Mouse (Mus musculus) lung, adult 2 months (tissue): Measurements from ENCODE around the gene Tec.

Source experiments
- CTCF ChIP-seq: fragments of 200-500 bp; IDR thresholded peaks from 2 replicates; pipeline ENCODE4 v1.5.1; 2011; ENCODE audit warnings: mild to moderate bottlenecking, low read length, control low read depth; ENCODE audit not compliant: insufficient read depth
- POLR2A ChIP-seq: fragments of 200-500 bp; IDR thresholded peaks from 2 replicates; pipeline ENCODE4 v1.6.1; 2011; ENCODE audit warnings: low read depth, mild to moderate bottlenecking, control low read depth, low read length, borderline replicate concordance; ENCODE audit errors: extremely low read depth

- TF ChIP-seq CTCF (no peak), POLR2A (no peak)
Observed at GRCm38 (mm10) chr5:72820036-72820640, 48.1 kb downstream of the Tec start.
